Mouse (Mus musculus) lung, adult 2 months (tissue): ENCODE results near the gene Atg101.

ENCODE experiments used
- CTCF ChIP-seq: fragments of 200-500 bp; IDR thresholded peaks from 2 replicates; pipeline ENCODE4 v1.5.1; 2011; ENCODE audit warnings: mild to moderate bottlenecking, low read length, control low read depth; ENCODE audit not compliant: insufficient read depth
- POLR2A ChIP-seq: fragments of 200-500 bp; IDR thresholded peaks from 2 replicates; pipeline ENCODE4 v1.6.1; 2011; ENCODE audit warnings: low read depth, mild to moderate bottlenecking, control low read depth, low read length, borderline replicate concordance; ENCODE audit errors: extremely low read depth

GRCm38 (mm10) chr15:101248029-101248710, 35.9 kb upstream of the Atg101 start:
- no peak for TF ChIP-seq CTCF
- no peak for TF ChIP-seq POLR2A
